Mouse (Mus musculus) right cerebral cortex, postnatal 36 days (tissue): ENCODE measurements at regions not wholly inside any gene's neighbourhood (a gene's known extent, or its start where the extent isn't known, plus 50 kb on each side); places are given as distances from the start of the nearest gene placed in this dataset.

Source experiments
- DNase-seq, 2 experiments: peaks; one replicate each; pipeline ENCODE4 v3.0.0; 2022; ENCODE audit warnings: low spot score in 2 of 2, mixed read lengths in 1 of 2

- DNase-seq = no peak
These were observed 77.5 kb downstream of the Nufip1 start for GRCm38 (mm10) chr14:76188105-76188645.

GRCm38 (mm10) chr14:76195324-76195723 lies 84.6 kb downstream of the Nufip1 start:
- no peak for DNase-seq

DNA sequence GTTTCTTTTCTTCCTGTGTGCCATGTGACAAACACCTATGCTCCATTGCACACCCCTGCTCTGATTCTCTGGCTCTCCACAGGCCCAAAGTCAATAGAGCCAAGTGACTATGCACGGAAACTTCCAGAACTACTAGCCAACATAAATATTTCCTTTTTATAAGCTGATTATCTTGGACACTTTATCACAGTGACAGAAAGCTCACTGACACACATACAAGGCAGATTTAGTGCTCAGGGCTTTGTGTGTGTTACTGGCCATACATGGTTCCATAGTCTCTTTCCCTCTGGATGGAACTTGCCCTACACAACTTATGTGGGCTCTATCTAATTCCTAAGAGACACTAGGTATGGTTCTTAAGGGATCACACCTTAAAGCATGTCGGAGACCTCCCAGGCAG lies 86.7 kb downstream of the Nufip1 start:
- DNase-seq = no peak

DNA sequence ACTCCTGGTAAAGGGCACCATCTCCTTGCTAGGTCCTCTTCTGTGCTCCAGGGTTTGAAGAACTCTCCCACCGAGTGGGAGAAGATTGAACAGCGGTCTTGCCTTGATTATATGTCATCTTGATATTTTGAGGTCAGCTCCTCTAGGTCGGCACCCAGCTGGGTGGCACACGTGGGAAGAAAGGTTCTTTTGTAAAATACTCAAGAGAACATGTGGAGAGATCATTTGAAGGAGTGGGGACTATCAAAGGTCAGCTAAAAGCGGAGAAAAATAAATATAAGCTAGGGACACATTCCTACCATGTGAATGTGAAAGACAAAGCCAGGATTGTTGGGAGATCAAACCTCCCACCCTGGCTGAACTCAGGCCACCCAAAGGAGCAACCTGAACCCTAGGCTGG lies 87.7 kb downstream of the Nufip1 start:
- DNase-seq = no peak

GRCm38 (mm10) chr14:76202595-76202994 lies 91.9 kb downstream of the Nufip1 start:
- no peak for DNase-seq

DNA sequence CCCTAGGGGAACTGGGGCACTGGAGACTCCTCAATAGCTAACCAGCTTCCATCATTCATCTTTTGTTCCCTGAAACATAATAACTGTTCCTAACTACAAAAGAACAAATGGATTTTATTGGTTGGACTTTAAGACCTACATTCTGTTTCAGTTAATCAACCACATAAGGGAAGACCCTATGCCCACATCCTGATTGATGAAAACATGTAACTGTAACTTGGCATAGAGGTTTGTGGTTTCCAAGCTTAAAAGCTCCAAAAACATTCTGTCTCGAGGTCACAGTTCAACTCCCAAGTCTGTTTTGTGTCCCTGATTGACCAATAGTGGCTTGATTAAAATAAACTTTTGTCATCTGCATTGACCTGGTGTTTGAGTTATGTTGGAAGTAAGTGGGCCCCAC lies 92.4 kb downstream of the Nufip1 start:
- DNase-seq = no peak

DNA sequence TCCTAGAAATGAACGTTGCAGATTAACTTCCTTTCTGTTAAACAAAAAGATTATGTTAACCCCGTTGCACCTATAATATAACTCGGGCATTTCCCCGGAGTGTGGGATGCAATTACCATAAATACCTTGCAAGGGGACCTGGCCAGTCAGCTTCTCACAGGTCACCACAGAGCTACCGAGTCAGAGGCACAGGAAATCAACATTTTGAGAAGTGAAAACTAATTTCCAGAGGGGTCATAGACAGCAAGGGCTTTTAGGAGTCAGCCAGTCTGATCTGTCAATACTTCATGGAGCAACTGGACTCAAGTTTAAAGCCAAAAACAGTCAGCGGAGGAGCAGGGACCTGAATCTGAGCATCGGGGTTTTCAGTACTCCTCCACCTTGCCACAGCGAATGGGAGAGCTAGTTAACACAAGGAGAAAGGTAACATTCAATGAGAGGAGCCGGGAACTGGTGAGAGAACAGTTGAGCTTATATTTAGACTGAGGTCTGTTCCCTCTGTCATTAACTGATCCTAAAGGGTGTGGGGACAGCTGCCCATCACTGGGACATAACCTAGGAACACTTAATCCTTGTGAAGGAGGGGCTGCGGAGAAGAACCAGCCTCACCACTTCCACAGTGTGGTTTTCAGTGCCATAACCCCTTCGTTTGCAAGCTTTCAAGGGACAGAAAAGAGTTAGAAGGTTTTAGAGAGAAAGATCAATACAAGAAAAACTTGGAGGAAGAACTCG lies 105.9 kb downstream of the Nufip1 start:
- no peak for DNase-seq

DNA sequence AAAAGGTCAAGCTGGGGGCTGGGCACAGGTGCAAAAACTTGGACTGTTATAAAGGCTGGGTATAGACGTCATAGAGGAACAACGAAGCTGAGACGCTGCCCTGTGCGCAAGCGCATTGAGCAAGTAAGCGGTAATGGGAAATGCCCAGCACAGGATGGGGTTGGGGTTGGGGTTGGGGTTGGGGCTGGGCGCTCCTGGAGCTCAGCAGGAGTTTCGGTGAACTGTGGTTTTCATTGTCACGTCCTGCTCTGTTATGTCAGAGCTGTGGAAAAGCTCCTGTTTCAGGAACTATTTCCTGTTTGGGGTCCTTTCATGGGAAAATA lies 106.4 kb downstream of the Nufip1 start:
- DNase-seq = no peak

DNA sequence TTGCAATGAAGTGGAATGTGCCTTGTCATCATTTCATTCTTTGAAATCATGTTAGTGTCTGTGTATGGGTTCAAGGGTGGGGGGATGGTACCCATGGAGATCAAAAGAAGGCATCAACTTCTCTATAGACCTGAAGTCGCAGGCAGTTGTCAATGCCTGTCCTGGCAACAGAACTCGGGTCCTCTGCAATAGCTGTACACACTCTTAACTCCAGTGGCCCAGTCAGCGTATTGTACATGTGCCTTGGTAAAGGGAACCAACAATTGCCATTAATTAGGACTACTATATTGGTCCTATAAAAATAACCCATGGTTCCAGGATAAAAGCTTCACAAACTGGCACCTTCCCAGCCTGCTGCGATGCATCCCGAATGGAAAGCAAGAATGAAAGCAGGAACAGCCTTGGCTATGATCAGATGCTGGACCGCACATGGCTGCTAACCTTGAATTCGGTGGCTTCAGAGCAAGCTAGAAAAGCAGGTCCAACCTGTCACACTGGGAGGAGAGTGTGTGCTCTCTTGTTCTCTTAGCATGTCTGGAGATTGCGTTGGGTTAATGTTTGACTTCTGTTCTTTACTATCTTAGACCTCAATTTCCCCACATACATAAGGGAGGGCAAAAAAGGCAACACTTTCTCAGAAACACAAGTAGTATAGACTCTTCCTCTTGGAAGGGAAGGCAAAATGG lies 107.0 kb downstream of the Nufip1 start:
- DNase-seq = no peak

DNA sequence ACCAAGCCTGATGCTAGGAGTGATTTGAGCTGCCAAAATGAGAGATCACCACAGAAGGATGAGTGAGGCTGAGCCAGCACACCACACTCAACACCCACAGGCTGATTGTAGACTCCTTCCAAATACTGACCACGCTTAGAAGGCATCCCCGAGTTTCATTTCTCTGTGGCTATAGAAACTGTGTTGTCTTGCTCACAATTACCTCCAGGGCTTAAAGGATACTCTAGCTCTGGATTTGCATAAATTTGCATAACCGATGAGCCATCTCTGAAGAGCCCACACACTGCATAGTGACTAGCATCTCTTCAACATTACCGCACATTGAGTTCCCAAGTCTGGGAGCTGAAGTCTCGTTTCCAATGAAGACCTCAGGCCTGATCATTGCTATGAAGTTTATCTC lies 110.3 kb downstream of the Nufip1 start:
- DNase-seq = no peak

- DNase-seq = no peak
These were observed 111.1 kb downstream of the Nufip1 start for GRCm38 (mm10) chr14:76221617-76222319.

GRCm38 (mm10) chr14:76222320-76222626 lies 111.6 kb downstream of the Nufip1 start:
- no peak for DNase-seq

DNA sequence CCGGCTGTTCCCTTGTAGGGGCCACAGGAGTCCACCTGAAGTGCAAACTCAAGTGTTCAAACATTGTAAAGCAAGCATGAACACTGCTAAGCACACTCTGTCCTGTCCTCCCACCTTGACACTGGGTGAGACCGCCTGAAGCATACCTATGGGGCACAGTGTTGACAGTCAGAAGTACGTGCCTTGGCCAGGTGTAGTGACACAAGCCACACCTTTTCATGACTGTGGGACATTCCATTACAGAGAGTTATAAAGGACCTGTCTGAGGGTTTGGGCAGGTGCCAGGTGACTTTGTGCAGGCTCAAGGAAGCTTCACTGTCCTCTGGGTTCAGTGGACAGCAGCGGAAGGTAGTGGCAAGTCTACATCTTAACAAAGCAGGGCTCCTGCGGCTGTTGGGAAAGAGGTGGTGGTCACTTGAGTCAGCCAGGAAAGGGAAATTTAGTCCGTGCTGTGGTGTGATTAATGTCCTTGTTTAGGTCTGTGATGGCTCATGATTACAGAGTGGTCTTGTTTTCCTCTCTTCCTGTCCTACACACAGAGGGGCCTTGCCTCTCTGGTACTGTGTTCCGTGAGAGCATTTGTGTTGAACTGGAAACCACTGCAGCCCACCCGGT lies 112.5 kb downstream of the Nufip1 start:
- no peak for DNase-seq

- DNase-seq = no peak
These were observed 113.2 kb downstream of the Nufip1 start for GRCm38 (mm10) chr14:76223903-76224302.

- no peak for DNase-seq
These were observed 114.8 kb downstream of the Nufip1 start for GRCm38 (mm10) chr14:76225532-76225931.

GRCm38 (mm10) chr14:76226621-76227297 lies 116.1 kb downstream of the Nufip1 start:
- DNase-seq = no peak

GRCm38 (mm10) chr14:76228968-76229555 lies 118.4 kb downstream of the Nufip1 start:
- DNase-seq = no peak

- no peak for DNase-seq
These were observed 129.3 kb downstream of the Nufip1 start for GRCm38 (mm10) chr14:76239856-76240493.

DNA sequence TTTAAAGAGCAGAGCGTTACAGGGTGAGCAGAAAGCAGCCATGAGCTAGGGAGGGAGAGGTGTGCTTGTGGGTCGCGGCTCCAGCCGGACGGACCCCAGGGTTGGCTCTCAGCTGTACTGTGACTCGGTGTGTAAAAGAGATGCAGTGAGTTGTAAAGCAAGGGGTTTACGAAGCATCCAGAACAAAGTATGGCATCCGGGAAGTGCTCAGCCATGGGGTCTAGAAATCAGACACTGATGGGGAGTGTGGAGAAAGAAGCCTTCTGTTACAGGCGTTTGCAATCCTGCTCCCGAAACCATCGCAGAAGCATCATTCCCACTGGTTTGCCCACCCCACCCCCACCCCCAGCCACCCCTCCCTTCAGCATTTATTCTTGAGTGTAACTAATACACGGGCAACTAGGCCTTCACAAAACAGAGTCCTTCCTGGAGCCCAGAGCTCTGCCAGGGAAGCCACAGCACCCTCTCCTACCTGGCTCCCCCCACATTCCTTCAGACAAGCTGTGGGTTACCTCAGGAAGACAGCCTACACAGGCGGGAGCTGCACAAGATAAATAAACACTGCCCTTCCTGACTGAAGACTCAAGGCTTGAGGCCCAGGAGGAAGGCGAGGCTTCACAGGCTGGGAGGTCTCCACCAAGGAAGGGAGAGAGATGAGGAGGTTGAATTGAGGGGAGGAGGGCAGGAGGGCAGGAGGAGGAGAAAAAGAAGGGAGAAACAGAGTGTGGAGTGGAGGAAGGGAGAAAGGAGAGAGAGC lies 133.1 kb downstream of the Nufip1 start:
- no peak for DNase-seq

DNA sequence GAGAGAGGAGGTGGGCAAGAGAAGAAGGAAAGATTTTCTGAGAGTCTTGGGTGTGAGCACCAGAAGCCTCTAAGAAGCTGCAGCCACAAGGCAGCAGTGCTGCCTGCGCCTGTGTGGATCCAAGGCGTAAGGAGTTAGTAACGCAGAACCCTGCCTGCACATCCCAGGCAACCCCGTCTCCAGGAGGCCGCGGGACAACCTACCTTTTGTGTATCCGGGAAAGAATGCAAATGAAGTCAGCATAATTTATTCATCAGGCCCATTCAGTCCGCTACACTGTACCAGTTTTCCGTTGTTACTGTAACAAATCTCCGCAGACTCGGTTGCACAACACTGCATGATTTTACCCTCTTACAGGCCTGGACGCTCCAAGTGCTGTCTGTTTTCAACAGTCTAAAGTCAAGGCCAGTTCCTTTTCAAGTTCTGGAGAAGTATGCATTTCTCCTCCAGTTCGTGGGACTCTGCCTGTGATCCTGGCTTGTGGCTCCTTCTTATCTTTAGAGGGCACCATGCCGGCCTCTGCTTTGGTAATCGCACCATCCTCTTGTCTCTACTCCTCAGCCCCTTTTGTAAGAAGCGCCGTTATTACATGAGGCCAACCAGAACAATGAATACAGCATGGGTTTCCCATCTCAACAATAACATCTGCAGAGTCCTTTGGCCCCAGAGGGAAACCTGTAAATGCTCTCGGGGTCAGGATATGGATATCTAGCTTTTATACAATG lies 133.8 kb downstream of the Nufip1 start:
- no peak for DNase-seq
